Mouse (Mus musculus) spleen, postnatal 10 days (tissue): Measurements from ENCODE around the gene Rnase1.

Source experiments
- DNase-seq, 2 experiments: peaks; one replicate each; pipeline ENCODE4 v3.0.0; 2021 to 2022; ENCODE audit warnings: low spot score in 2 of 2

Gene Rnase1

DNA sequence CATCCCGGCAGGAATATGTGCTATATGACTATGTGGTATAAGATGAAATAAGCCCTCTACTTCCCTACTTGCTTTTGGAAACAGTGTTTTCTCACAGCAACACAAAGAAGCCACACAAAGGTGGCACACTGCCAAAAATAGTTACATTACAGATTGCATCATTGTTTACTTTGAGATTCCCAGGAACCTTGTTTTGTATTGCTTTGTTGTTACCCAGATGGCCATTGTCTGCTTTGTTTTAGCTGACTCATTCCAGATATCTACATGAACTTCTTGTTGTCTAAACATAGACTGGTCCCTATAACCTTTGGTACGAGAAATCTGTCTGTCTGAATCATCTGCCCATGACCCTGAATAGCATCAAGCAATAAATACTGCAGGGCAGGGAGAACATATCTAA, 6.2 kb downstream of the Rnase1 start:
- no peak for DNase-seq

DNA sequence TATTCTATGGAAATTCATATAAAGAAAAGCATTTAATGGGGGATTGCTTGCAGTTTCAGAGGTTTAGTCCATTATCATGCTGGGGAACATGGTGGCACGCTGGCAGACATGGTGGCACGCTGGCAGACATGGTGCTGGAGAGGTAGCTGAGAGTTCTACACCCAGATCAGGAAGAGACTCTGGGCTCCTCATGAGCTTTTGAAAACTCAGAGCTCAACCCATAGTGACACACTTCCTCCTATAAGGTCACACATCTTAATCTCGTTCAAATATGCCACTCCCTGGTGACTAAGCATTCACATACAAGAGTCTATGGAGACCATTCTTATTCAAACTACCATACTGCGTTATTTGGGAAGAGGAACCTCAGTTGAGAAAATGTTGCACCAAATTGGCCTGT, 14.2 kb downstream of the Rnase1 start:
- DNase-seq, result no peak

DNA sequence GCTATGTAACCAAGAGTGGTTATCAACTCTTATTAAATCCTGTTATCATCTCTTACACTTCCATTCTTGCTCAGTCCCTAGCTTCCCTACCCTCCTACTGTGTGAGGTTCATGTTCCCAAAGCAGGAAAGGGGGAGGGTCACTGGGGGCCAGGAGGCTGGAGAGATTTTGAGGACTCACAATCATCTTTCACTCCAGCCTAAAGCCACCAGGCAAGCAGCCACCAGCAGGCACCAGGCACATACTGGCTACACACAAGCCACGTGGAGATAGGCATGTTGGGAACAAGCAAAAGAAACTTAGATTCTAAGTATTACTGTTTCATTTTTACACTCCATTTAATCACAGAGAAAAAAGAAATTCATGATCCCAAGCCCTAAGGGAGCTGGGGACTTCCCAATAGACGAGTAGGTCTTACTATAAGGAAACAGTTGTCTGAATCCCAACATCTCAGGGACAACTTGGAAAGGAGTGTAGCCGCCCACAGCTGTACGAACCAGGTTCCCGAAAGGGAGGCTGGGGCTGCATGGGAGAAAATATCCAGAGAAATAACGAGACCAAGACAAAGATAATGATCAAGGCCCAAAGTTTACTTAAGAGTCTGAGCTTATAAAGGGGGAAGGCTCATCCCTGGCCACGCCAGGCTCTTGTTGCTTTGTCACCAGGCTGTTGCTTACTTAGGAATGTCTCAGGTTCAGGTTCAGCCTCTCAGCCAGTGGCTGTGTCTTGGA, 15.3 kb downstream of the Rnase1 start:
- peak; percentile 36 to 45 for DNase-seq

DNA sequence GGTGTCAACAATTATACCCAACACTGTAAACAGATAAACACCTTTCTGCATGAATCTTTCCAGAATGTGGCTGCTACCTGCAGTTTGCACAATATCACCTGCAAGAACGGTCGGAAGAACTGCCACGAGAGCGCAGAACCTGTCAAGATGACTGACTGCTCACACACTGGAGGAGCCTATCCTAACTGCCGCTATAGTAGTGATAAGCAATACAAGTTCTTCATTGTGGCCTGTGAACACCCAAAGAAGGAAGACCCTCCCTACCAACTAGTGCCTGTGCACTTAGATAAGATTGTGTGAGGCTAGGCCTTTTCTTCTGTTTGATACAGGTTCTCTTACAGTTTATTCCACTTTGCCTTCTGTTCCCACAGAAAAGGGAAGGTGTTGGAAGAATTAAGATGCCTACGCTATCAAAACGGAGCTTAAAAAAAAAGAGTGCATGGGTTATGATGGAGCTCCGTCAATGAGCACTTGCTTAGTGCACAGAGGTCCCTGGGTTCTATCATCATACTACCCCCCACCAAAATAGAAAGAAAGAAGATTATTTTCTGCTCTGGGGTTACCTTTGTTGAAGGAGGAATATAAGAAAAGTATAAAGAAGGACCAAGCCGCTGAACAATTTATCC, 16.2 kb downstream of the Rnase1 start:
- DNase-seq, result peak; percentile 46

DNA sequence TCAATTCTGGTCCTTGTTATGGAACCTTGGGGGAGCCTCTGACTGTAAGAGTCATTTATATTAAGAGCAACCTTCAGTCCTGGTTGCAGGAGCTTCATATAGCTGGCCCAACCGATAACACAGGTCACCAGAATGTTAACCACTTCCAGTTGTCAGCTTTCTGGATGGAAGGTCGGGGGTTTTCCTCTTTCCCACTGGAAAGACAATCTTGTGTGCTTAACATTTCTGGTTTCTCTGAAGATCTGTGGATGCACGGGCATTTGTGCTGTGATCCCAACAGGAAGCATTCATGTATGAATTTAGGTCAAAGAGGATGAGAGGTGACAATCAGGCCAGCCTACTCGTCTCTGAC, 17.0 kb downstream of the Rnase1 start:
- peak in 1 of 2 experiments; percentile 31 for DNase-seq

DNA sequence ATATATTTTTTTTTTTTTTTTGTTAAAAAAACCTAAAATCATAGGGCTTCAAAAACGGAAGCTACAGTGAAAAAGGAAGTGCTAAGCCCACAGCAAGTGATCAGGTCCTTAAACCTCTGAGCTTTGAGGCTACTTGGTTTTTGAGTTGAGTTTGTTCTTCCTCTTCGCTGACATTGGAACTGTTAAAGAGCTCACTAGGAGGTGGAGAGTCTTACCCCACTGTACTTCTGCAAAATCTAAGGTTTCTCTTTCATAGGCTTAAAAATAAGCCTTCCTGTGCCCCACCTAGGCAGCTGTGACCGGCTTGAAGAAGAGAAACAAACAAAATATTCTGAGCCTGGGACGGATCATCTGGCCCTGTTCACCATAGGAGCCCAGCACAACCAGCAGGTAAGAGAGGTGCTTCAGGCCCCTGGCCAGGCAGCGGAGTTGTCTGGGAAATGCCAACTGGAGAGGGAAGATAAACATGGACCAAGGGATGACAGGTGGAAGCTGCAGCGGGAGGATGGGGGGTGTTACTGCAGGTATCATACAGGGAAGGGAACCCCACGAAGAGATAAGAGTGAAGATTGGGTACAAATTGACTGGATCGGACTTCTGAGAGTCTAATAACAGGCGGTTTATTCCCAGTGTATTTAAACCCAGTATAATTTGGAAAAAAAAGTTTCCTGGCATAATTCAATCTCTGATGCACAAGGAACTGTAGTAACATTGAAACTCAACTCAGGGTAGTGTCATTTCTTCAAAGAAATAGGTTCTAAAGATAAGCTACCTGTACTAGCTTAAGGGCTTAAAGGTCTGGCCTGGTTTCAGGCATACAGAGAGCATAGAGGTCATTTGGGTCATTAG, 17.6 kb downstream of the Rnase1 start:
- DNase-seq, result peak; percentile 56 to 66

DNA sequence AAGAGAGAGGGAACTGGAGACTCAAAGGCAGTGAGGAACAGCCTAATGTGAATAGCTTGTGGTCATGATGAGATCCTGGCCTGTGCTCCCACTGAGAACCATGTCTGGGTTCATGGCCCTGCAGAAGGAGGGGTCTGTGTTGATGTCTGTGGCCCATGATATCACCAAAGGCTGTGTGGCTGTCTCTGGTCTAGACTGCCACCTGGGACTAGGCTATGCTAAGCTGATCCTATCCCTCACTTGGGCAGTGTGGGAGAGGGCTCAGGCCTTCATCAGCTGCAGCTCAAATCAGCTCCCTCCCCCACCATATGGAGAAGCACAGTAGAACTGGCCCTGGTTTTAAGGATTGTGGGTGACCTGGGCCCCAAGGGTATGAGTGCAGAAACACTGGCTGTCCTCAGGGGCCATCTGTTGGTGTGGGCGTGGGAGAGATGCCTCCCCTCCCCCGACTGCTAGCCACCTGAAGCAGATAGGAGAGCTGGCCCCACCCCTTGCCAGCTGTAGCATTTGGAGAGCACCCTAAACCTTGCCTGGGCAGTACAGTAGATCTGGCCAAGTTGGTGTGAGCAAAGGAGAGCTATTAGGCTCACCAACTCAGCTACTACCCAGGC, 18.8 kb downstream of the Rnase1 start:
- DNase-seq, result peak; percentile 67 to 83

DNA sequence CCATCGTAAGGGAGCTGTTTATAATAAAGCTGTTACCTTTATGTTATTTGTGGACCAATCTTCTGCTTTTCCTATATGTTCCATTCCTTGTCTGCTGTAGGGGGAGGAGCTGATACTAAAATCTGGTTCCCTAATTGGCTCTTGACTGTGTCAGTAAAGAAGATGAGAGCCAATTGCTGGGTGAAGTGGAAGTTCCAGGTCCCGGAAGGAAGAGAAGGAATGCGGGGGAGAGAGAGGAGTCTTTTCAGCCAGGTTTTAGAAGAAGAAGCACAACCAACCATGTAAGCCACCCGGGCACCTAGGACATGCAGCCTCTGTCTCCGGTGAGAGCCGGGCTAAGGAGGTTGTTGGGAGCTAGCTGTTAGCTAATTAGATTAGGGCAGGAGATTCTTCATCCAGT, 20.9 kb downstream of the Rnase1 start:
- DNase-seq, result no peak

DNA sequence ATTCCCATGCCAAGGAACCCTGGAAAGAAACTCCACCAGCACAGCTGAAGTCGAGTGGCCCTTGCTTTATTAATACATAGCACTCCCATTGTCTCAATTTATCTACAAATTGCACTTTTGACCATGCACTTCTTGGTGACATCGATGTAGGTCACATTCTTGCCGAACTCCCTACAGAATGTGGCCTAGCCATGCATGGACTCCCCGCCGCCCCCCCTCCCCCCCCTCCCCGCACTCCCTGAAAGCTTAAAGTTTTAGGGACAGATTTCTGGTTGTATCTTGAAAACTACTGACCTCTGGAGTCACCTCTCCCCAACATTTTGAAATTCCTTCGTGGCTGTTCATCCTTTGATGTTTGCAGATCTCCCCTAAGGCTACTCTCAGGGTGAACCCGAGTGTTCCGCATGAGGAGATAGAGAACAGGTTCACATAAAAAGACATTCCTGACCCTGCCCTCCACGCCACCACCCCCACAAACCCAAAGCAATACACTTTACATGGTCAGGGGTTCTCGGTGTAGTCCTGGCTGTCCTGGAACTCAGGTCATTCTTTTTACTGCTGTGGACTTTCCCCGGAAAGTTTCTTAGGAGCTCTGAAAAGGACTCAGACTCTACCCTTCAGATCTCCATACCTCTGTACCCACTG, 32.5 kb downstream of the Rnase1 start, which contains the start of gene Eddm3b:
Gene Eddm3b, plus strand, starts transcription at position 511 of the 645 bp plus-strand sequence.
- DNase-seq, result no peak

DNA sequence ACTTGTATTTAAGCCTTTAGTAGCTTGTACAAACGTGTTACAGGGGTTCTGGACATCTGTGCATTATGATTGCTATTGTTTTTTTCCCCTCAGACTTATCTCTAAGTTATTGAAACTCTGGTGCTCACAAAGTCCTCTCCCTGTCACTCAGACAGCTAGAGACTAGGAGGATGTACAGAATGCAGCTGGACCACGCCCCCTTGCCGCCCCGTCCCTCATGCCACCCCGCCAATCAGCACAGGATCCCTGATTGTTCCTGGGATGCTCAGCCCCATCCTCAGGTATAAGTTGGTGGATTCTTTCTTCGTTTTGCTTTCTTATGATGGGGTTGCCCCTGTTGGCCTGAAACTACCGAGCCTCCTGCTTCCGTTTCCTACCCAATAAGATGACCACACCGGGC, 33.1 kb downstream of the Rnase1 start:
- no peak for DNase-seq

DNA sequence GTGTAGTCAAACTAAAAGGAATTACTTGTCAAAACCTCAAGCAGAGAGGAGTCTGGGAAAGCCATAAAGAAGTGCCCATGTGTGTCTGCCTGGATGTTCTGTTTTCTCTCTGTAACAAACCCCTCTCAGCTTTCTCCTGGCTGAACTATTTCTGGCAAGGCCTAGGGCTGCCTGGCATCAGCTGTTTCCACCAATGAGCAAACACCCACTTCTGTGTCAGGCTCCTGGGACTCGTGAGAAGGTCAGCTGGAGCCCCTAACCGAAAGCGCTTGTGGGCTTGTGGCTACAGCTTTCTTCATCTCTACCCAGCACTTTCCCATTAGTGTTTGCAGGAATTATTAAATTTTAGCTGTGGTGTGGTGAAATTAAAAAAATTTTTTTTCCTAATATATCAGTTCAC, 34.6 kb downstream of the Rnase1 start:
- DNase-seq, result no peak

DNA sequence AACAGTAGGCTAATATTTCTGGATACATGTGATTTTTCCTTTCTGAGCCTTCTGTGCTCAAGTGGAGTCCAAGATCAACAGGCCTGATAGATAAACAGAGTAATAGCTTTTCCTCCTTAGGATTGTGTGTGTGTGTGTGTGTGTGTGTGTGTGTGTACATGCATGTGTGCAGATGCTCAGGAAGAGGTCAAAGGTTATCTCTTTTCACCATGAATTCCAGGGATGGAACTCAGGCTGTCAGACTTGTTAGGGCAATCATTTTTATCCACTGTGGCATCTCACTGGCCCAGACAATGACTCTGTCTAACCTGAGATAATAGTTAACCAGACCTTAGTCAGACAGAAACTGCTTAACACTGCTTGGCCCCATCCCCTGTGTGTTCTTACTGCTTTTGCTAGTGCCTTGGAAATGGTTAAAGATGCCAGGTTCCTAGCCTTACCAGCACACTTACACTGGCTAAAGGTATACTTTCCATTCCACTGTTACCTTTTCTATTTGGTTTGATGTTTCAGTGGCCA, 40.1 kb downstream of the Rnase1 start:
- no peak for DNase-seq

DNA sequence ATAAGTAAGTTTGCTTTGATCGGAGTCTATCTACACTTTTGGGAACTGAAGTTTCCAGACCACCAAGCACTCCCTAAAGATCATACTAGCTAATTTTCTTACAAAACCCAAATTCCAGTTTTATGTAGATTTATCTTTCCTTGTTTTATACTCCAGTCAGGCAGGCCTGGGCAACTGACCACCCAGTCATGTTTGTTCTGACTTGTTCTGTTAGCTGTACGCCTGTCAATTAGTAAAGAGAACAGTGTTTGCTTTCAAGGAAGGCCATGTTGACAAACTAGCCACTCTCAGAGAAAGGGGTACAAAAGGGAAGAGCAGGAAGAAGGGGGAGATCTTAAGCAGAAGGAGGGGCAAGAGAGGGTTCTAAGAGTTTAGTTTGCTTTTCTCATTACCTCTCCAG, 42.2 kb downstream of the Rnase1 start:
- DNase-seq, result no peak

DNA sequence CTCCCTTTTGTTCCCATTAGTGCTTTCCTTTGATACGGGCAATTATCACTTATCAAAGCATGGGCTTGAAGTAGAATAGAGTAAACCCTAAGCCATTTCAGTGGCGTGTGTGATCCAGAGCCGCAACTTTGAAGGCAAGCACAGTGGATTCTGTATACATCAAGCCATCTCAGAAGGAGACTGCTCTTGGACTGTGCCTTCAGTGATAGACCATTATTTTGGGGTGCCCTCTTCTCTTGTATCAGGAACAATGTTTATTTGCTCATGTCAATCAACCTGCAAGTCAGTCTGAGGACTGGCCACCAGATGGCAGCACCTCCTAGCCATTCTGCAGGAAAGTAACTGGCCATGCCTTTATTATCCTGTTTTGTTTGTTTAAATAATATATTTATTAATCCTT, 43.4 kb downstream of the Rnase1 start:
- peak; percentile 83 to 90 for DNase-seq

DNA sequence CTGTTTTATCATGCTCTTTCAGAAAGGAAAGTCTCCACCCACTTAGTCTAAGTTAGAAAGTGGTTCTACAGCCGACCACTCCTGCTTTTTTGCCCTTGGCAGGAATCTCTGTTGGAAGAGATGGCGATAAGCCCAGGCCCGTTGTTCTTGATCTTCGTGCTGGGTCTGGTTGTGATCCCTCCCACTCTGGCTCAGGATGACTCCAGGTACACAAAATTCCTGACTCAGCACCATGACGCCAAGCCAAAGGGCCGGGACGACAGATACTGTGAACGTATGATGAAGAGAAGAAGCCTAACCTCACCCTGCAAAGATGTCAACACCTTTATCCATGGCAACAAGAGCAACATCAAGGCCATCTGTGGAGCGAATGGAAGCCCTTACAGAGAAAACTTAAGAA, 45.3 kb downstream of the Rnase1 start:
- no peak for DNase-seq

DNA sequence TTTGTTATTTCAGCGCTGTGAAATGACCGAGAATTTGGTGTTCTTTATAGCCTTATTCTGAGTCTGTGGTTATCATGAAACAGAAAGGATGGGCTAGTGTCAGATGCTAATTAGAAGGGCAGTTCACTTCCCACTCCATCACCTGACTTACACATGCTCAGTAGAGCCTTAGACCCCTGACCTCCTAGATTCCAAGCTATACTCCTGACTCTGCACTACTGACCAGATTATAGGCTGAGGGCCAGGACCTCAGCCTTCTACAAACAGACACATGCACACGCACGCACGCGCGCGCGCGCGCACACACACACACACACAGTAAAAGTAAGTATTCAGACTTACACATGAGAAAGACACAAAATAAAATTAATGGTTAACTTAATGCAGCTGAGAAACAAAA, 47.7 kb downstream of the Rnase1 start:
- no peak for DNase-seq

DNA sequence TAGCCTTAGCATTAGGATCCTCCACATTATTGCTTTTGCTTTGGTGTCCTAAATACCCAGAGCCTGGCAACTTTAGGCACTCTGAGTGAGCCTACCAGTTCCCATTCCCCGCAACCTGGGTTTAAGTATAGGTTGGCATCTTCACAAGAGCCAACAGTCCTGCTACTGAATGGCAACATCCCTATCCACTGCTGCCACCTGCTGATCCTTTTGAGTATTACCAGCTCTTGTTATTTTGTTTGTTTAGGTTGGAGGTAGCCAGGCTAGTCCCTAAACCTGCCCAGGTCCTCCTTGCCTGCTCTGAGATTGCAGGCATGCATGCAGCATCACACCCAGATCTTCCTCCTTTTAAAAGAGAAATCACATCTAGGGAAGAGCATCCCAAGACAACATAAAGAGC, 48.3 kb downstream of the Rnase1 start:
- peak; percentile 68 to 77 for DNase-seq

DNA sequence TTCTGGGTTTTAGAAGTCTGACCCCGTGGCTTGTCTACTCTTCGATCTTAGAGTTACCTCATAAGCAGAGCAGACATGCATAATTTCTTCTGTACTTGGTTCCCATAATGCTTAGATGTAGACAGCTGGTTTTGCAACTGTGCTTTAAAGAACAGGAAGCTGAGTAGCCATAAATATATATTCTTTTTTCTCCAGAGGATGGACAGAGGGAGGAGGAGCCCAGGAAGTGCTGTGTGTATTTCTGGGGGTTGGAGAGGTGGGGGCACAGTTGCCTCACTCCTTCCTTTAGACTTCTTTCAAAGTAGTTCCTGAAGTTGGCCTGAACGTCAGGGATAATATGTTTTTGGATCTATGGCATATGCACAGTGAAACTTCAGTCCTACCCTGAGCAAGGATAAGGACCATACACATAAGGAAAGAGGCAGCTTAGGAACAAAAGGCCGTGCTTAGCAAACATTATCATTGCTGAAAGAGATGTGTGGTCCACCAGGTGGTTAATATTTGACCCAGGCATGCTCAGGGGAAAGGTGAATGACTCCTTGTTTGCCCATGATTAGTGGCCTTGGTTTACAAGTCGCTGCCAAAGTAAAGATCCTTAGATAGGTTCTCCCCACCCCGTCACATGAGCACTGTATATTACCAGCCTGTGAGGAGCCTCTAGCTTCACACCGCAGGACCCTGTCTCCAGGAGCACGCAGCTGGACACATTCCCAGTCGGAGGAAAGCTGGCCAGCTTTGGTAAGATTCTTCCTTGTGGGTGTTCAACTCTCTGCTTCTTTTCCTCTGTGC, 50.7 kb downstream of the Rnase1 start:
- DNase-seq, result no peak
